In genomic region chr16:18785025-18785424, GRCm38 (mm10) we compare ENCODE assay signal across 19 mouse cellular contexts. TPM values are rescaled to one million over a fixed set of nuclear protein-coding genes. Genes with fewer than 3 reads are reported as not detected.
"Had no signal": no experiment of that assay in that cellular context is flagged by ENCODE, and none has a peak within 500 bp of the region (broad histone marks: within the 10 kb centered on the region; RNA-seq: fewer than 3 reads in every experiment).

No protein-coding gene starts in this region.

- H3K4me3 ChIP-seq: kidney, embryonic 15.5 days; limb, embryonic 15.5 days; megakaryocyte, embryonic 14.5 days; midbrain, embryonic 13.5 days; myocyte; neural tube, embryonic 15.5 days had no signal

- H3K9ac ChIP-seq: kidney, embryonic 15.5 days; limb, embryonic 15.5 days; lung, embryonic 14.5 days; midbrain, embryonic 13.5 days; neural tube, embryonic 15.5 days had no signal

- H3K4me1 ChIP-seq: limb, embryonic 15.5 days; midbrain, embryonic 13.5 days; neural tube, embryonic 15.5 days had no signal

- DNase-seq: kidney, adult 2 months; kidney, postnatal 36 days; layer of hippocampus, adult 9-11 months; layer of hippocampus, postnatal 36 days; lung, embryonic 14.5 days; lung, postnatal 10 days; lung, postnatal 4 days; right cerebral cortex, adult 18-20 months; right cerebral cortex, postnatal 25 days had no signal

- ATAC-seq: midbrain, embryonic 13.5 days had no signal

- H3K27me3 ChIP-seq: kidney, embryonic 15.5 days; limb, embryonic 15.5 days; megakaryocyte, embryonic 14.5 days; midbrain, embryonic 13.5 days; neural tube, embryonic 15.5 days had no signal

- H3K27ac ChIP-seq: kidney, embryonic 15.5 days; limb, embryonic 15.5 days; midbrain, embryonic 13.5 days; neural tube, embryonic 15.5 days; stomach, postnatal 0 days had no signal

- H3K36me3 ChIP-seq: neural tube, embryonic 15.5 days had no signal

- H3K4me2 ChIP-seq: kidney, embryonic 15.5 days; limb, embryonic 15.5 days; lung, embryonic 14.5 days; midbrain, embryonic 13.5 days; neural tube, embryonic 15.5 days had no signal

- H3K9me3 ChIP-seq: kidney, embryonic 15.5 days; limb, embryonic 15.5 days; megakaryocyte, embryonic 14.5 days; midbrain, embryonic 13.5 days; neural tube, embryonic 15.5 days had no signal

RNA-seq across cellular contexts. Expression of gene Gm28539, which starts 51.4 kb away (rescaled TPM):
- polyA plus RNA-seq: kidney, adult 2 months; kidney, embryonic 15.5 days; limb, embryonic 11.5 days; limb, embryonic 15.5 days; lung, embryonic 14.5 days; midbrain, embryonic 13.5 days; neural tube, embryonic 11.5 days; small intestine, adult 2 months; stomach, postnatal 0 days had no signal
